30 mouse cellular contexts compared by ENCODE assay signal in genomic region chr16:25580216-25580615, GRCm38 (mm10).
DNase-seq lines count a peak whose midpoint lies in the region; ATAC-seq lines count a peak whose summit lies in the region.
"Had no signal": no experiment of that assay in that cellular context is flagged by ENCODE, and none has a peak within 500 bp of the region (broad histone marks: within the 10 kb centered on the region; RNA-seq: fewer than 3 reads in every experiment).

No protein-coding gene starts in this region.

- H3K4me2 ChIP-seq in stomach, embryonic 16.5 days (ENCODE audit: low read depth, low read length) = no peak overlapping the region
- H3K4me2 ChIP-seq: embryonic facial prominence, embryonic 13.5 days; forebrain, embryonic 13.5 days; heart, embryonic 12.5 days; heart, embryonic 15.5 days; hindbrain, embryonic 13.5 days had no signal

- H3K9me3 ChIP-seq in stomach, embryonic 16.5 days (replicated peaks; ENCODE audit: control insufficient read depth, low read length) = no peaks in the 10 kb centered on the region
- H3K9me3 ChIP-seq: embryonic facial prominence, embryonic 10.5 days; embryonic facial prominence, embryonic 13.5 days; forebrain, embryonic 10.5 days; forebrain, embryonic 13.5 days; heart, embryonic 12.5 days; heart, embryonic 15.5 days; hindbrain, embryonic 10.5 days; hindbrain, embryonic 13.5 days had no signal

- H3K4me1 ChIP-seq in stomach, embryonic 16.5 days (ENCODE audit: control insufficient read depth, insufficient read depth, low read length) = no peaks in the 10 kb centered on the region
- H3K4me1 ChIP-seq: embryonic facial prominence, embryonic 10.5 days; forebrain, embryonic 10.5 days; heart, embryonic 15.5 days; hindbrain, embryonic 10.5 days; hindbrain, embryonic 13.5 days had no signal

- 75% methylated on average over 6 of the region's 6 CpGs for WGBS in stomach, embryonic 16.5 days

- no peaks in the 10 kb centered on the region for H3K36me3 ChIP-seq in stomach, embryonic 16.5 days (ENCODE audit: control insufficient read depth, insufficient read depth, low read length)
- H3K36me3 ChIP-seq: embryonic facial prominence, embryonic 10.5 days; embryonic facial prominence, embryonic 13.5 days; forebrain, embryonic 10.5 days; heart, embryonic 12.5 days; heart, embryonic 15.5 days; hindbrain, embryonic 10.5 days; hindbrain, embryonic 13.5 days had no signal

- H3K27ac ChIP-seq in stomach, embryonic 16.5 days (ENCODE audit: low read length) = peak overlapping the region; percentile 41; the same call in 1 of the 2 replicates
- H3K27ac ChIP-seq: embryonic facial prominence, embryonic 10.5 days; embryonic facial prominence, embryonic 13.5 days; forebrain, embryonic 10.5 days; forebrain, embryonic 13.5 days; gastrocnemius, adult 2 months; heart, embryonic 15.5 days; hindbrain, embryonic 10.5 days; hindbrain, embryonic 13.5 days had no signal

- no peak for ATAC-seq in stomach, embryonic 16.5 days (ENCODE audit: insufficient read depth, low FRiP score)
- ATAC-seq: CD4-positive, CD25-positive, alpha-beta regulatory T cell, adult 4 months; forebrain, embryonic 13.5 days; forebrain, embryonic 16.5 days; hindbrain, embryonic 16.5 days had no signal

- no peak overlapping the region for H3K4me3 ChIP-seq in stomach, embryonic 16.5 days (replicated peaks; ENCODE audit: low read length)
- H3K4me3 ChIP-seq: embryonic facial prominence, embryonic 10.5 days; embryonic facial prominence, embryonic 13.5 days; erythroblast, embryonic 14.5 days; forebrain, embryonic 10.5 days; forebrain, embryonic 13.5 days; gastrocnemius, adult 2 months; heart, embryonic 12.5 days; heart, embryonic 15.5 days; hindbrain, embryonic 10.5 days; hindbrain, embryonic 13.5 days had no signal

- DNase-seq in layer of hippocampus, adult 9-11 months = peak; percentile 18
- DNase-seq in layer of hippocampus, adult 9-10 months (ENCODE audit: low spot score) = no peak
- peak; percentile 15 for DNase-seq in brain, adult 2 months (ENCODE audit: low read depth, low spot score)
- DNase-seq in fat pad, adult 2 months (ENCODE audit: extremely low read depth, low read depth, low spot score) = peak; percentile 75
- no peak for DNase-seq in kidney, postnatal 4 days
- no peak for DNase-seq in cerebellum, adult 18-20 months
- DNase-seq: adrenal gland, adult 2 months; adrenal gland, postnatal 14 days; cerebellum, adult 2 months; cerebellum, adult 9-11 months; cerebellum, postnatal 25 days; embryo, embryonic 11 days; gastrocnemius, adult 2 months; gastrocnemius, postnatal 14 days; heart, adult 18-20 months; heart, postnatal 10 days; heart, postnatal 36 days had no signal

- no peak overlapping the region for H3K9ac ChIP-seq in stomach, embryonic 16.5 days (ENCODE audit: low read length)
- H3K9ac ChIP-seq: embryonic facial prominence, embryonic 13.5 days; forebrain, embryonic 13.5 days; heart, embryonic 12.5 days; heart, embryonic 15.5 days; hindbrain, embryonic 13.5 days had no signal

- H3K27me3 ChIP-seq in stomach, embryonic 16.5 days (ENCODE audit: control insufficient read depth, insufficient read depth, low read length) = no peaks in the 10 kb centered on the region
- H3K27me3 ChIP-seq: embryonic facial prominence, embryonic 13.5 days; forebrain, embryonic 13.5 days; heart, embryonic 12.5 days; heart, embryonic 15.5 days; hindbrain, embryonic 13.5 days had no signal

Comparison
In these comparisons a context has a peak if more than half of its experiments do, and no peak if none do; other contexts are left out.
1. DNase-seq: peak in layer of hippocampus, adult 9-11 months (single experiment), brain, adult 2 months (single experiment) and fat pad, adult 2 months (single experiment); none in layer of hippocampus, adult 9-10 months (single experiment), kidney, postnatal 4 days (0 of 2) and cerebellum, adult 18-20 months (0 of 2).